Mouse (Mus musculus) thymus, adult 2 months (tissue): ENCODE measurements around the gene Pck2. TPM values are rescaled to one million over a fixed set of nuclear protein-coding genes. Genes with fewer than 3 reads are reported as not detected.

Experiments used
- DNase-seq: peaks from one replicate; pipeline ENCODE4 v3.0.0; 2021
- H3K27ac ChIP-seq: fragments of 200-500 bp; 2 replicates; pipeline ENCODE4 v1.5.1; 2012; ENCODE audit warnings: low read length, control low read depth; ENCODE audit not compliant: control insufficient read depth, insufficient read depth
- H3K27me3 ChIP-seq: fragments of 200-500 bp; 2 replicates; pipeline ENCODE4 v1.6.1; 2012; ENCODE audit warnings: mild to moderate bottlenecking, low read length, moderate library complexity, mixed read lengths; ENCODE audit not compliant: control insufficient read depth, insufficient read depth
- H3K36me3 ChIP-seq: fragments of 200-500 bp; 2 replicates; pipeline ENCODE4 v1.6.1; 2012; ENCODE audit warnings: mild to moderate bottlenecking, low read length, moderate library complexity; ENCODE audit not compliant: control insufficient read depth, insufficient read depth
- H3K4me1 ChIP-seq: fragments of 200-500 bp; replicated peaks from 2 replicates; pipeline ENCODE4 v1.6.1; 2012; ENCODE audit warnings: low read length; ENCODE audit not compliant: control insufficient read depth, insufficient read depth
- H3K4me3 ChIP-seq: fragments of 200-500 bp; 2 replicates; pipeline ENCODE4 v1.5.1; 2012; ENCODE audit warnings: mild to moderate bottlenecking, low read length, control low read depth, moderate library complexity; ENCODE audit not compliant: control insufficient read depth, insufficient read depth
- CTCF ChIP-seq: fragments of 200-500 bp; IDR thresholded peaks from 2 replicates; pipeline ENCODE4 v1.5.1; 2012; ENCODE audit warnings: mild to moderate bottlenecking, control low read depth, low read length, moderate library complexity, borderline replicate concordance; ENCODE audit not compliant: control insufficient read depth, poor library complexity, insufficient read depth; ENCODE audit errors: extremely low read depth
- POLR2A ChIP-seq: fragments of 200-500 bp; IDR thresholded peaks from 2 replicates; pipeline ENCODE4 v1.6.1; 2012; ENCODE audit warnings: mild to moderate bottlenecking, low read length, control low read depth, moderate library complexity; ENCODE audit not compliant: control insufficient read depth, poor library complexity, insufficient read depth; ENCODE audit errors: extremely low read depth
- WGBS: fragments of 180-500 bp; shearing (Covaris S2); methylation state at CpG from one replicate; pipeline ENCODE4 v1.1.7; 2018; 5-methylcytosine and 5-hydroxymethylcytosine counted together
- polyA plus RNA-seq: library from polyadenylated mRNA; depleted of rRNA; stranded (reverse); fragments of >200 nt; gene quantifications from 2 replicates; pipeline ENCODE4 v1.2.3, GENCODE M21; 2012

Gene Pck2
- polyA plus RNA-seq, 1 experiment: 13.2 TPM

- Histone ChIP-seq H3K4me3 (no peak overlapping the region), H3K27ac (no peak overlapping the region)
Observed at GRCm38 (mm10) chr14:55558740-55559448, 18.8 kb downstream of the Pck2 start.

DNA sequence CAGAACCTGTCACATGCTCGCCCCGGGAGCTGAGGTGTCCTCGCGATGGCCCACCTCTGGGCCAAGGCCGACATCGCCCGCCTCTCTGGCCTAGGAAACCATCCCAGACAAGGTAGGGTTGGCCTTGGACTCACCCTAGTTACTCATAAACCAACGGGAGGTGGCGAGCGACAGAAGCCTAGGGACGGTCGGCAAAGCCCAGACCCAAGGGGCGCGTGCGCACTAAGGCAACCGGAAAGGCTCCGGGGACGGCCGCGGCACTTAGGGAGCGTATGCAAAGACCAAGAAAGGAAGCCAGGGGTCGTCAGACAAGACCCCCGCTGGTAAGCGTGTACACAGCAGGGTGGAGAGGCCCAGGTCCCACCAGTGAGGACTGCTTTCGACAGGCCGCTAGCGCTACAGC is 19.7 kb downstream of the Pck2 start, which contains the start of gene Dcaf11:
Gene Dcaf11, plus strand, starts transcription at position 208 of the 403 bp plus-strand sequence.
- peaks cover under 1% of the 10 kb centered on the region for H3K36me3 ChIP-seq
- WGBS: under 1% methylated on average over 27 of the region's 27 CpGs
- peak; percentile 87 for DNase-seq
- H3K27me3 ChIP-seq: no peaks in the 10 kb centered on the region
- H3K27ac ChIP-seq: peak within 1 kb of the TSS; percentile 92
- peak; percentile 36; the same call in 1 of the 2 replicates for TF ChIP-seq CTCF
- no peak; the same call in 1 of the 2 replicates for TF ChIP-seq POLR2A
- peak within 1 kb of the TSS; percentile 79 for H3K4me3 ChIP-seq
- peaks cover 8% of the 10 kb centered on the region for H3K4me1 ChIP-seq

More at GRCm38 (mm10) chr14:55558740-55559448, 18.8 kb downstream of the Pck2 start:
- 53% methylated on average over 6 of the region's 6 CpGs for WGBS
- H3K27me3 ChIP-seq: no peaks in the 10 kb centered on the region
- no peak for TF ChIP-seq CTCF
- no peaks in the 10 kb centered on the region for H3K36me3 ChIP-seq
- peaks cover 10% of the 10 kb centered on the region for H3K4me1 ChIP-seq
- DNase-seq: no peak

GRCm38 (mm10) chr14:55560202-55561073 is 20.4 kb downstream of the Pck2 start, which contains the start of gene A730061H03Rik:
Gene A730061H03Rik (minus strand): TSS chr14:55560406.
- peak within 1 kb of the TSS; percentile 92 for H3K27ac ChIP-seq
- peaks cover 8% of the 10 kb centered on the region for H3K4me1 ChIP-seq
- DNase-seq: peak; percentile 97
- H3K27me3 ChIP-seq: no peaks in the 10 kb centered on the region
- H3K4me3 ChIP-seq: peak within 1 kb of the TSS; percentile 79
- peaks cover 6% of the 10 kb centered on the region for H3K36me3 ChIP-seq
- WGBS: under 1% methylated on average over 51 of the region's 51 CpGs
- no peak for TF ChIP-seq CTCF
- peak; percentile 61 for TF ChIP-seq POLR2A

- Histone ChIP-seq H3K4me3 (no peak overlapping the region), H3K36me3 (peaks cover 14% of the 10 kb centered on the region), H3K4me1 (peaks cover 8% of the 10 kb centered on the region), H3K27ac (no peak overlapping the region), H3K27me3 (no peaks in the 10 kb centered on the region)
- 96% methylated on average over 10 of the region's 10 CpGs for WGBS
- DNase-seq: no peak
- no peak for TF ChIP-seq POLR2A
Observed at GRCm38 (mm10) chr14:55561860-55562259, 21.8 kb downstream of the Pck2 start.

DNA sequence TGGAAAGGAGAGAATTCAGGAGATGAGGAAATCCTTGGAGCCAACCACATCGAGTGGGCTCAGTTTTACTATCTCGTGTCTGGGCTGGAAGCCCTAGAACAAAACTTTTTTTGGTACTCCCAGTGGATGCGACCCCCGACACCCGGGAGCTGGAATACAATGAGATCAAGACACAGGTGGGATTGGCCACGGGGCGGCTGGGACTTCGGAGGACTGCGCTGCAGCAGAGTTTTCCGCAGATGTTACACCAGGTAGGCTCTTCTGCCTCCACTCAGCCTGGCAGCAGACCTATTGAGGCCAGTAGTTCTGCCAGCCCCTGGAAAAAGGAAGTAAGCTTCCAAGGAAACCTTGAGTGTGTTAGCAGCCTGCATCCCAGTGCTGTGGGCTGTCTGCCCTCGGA is 23.2 kb downstream of the Pck2 start:
- TF ChIP-seq POLR2A (no peak), CTCF (no peak)
- H3K4me1 ChIP-seq: peaks cover 8% of the 10 kb centered on the region
- H3K27ac ChIP-seq: no peak overlapping the region
- DNase-seq: no peak
- WGBS: 93% methylated on average over 11 of the region's 11 CpGs
- no peaks in the 10 kb centered on the region for H3K27me3 ChIP-seq
- H3K4me3 ChIP-seq: no peak overlapping the region
- H3K36me3 ChIP-seq: peaks cover 25% of the 10 kb centered on the region

DNA sequence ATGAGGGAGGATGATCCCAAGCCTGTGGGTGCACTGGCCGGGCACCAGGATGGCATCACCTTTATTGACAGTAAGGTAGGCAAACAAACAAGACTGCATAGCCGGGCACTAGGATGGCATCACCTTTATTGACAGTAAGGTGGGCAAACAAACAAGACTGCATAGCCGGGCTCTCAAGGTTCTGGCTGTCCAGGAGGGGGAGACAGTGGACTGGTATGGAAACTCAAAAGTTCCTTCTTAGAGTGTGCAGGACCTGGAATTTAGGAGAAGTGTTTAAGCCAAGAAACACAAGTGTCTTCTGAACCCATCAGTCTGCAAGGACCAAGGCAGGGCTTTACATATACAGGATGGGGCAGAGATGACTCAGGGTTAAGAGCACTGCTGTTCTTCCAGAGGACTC is 25.7 kb downstream of the Pck2 start:
- Histone ChIP-seq H3K4me3 (no peak overlapping the region), H3K4me1 (peaks cover 8% of the 10 kb centered on the region), H3K36me3 (peaks cover 29% of the 10 kb centered on the region), H3K27ac (no peak overlapping the region), H3K27me3 (no peaks in the 10 kb centered on the region)
- WGBS: 95% methylated on average over 3 of the region's 3 CpGs
- DNase-seq: no peak
- no peak for TF ChIP-seq CTCF
- TF ChIP-seq POLR2A: no peak
